Mouse (Mus musculus): ENCODE measurements around the gene Pcsk4.

Pcsk4 gene

GRCm38 (mm10) chr10:80329273-80330081 is at the start of gene Pcsk4, which contains the start of gene Reep6:
Gene Pcsk4 (minus strand): TSS chr10:80329498.
Gene Reep6 (plus strand): TSS chr10:80329953.
- peak; percentile 97 for DNase-seq (ENCODE audit: low read depth)

GRCm38 (mm10) chr10:80377716-80378115 is 48.4 kb upstream of the Pcsk4 start:
- peak; percentile 66 for DNase-seq (ENCODE audit: low read depth)

GRCm38 (mm10) chr10:80376160-80376559 is 46.9 kb upstream of the Pcsk4 start:
- peak; percentile 97 for DNase-seq (ENCODE audit: low read depth)

DNA sequence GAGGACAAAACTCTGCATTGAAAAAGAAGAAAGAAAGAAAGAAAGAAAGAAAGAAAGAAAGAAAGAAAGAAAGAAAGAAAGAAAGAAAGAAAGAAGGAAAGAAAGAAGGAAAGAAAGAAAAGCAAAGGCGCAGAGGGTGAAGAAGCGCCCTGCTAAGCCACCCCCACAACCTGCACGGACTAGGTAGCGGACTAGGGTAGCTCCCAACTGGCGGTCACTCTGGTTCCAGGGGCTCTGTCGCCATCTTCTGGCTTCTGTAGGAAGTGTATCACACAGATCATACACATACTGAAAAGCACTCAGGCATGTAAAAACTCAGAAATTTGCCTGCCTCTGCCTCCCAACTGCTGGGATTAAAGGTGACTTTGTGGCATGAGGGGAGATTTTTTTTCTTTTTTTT is 44.8 kb upstream of the Pcsk4 start:
- DNase-seq (ENCODE audit: low read depth) = peak; percentile 81

DNA sequence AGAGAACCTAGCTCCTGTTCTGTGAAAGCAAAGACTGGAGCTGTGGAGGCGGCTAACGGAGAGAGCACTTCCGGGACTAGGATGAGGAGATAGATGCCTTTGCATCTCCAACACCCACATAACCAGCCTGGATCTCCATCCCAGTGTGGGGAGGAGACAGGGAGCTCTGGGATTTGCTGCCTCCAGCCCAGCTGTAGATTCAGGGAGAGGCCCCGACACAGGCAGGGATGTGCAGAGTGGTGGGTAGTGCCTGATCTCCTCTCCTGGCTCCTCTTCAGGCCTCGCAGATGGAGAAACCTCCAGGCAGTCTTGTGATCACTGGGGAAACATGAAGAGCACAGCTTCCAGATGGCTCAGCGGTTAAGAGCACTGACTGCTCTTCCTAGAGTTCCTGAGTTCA is 43.4 kb upstream of the Pcsk4 start:
- DNase-seq (ENCODE audit: low read depth) = no peak

DNA sequence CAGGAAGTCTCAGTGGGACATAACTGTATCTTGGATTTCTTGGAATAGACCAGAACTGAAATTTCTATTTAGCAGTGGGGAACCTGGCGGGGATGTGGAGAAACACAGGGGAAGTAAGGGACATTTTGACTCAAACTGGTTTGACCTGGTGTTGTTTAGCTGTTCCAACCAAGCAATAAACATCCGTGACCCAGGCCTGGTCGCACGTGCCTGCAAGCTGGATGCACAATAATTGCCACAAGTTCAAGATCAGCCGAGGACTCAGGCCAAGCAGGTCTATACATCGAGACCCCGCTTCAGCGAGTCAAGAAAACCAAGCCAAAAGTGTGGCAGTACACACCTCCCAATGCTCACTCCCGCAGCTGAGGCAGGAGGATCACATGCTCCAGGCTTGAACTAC is 42.7 kb upstream of the Pcsk4 start:
- DNase-seq (ENCODE audit: low read depth) = no peak

- peak; percentile 82 for DNase-seq (ENCODE audit: low read depth)
These were observed 42.2 kb upstream of the Pcsk4 start for GRCm38 (mm10) chr10:80371411-80371966.

- DNase-seq (ENCODE audit: low read depth) = peak; percentile 58
These were observed 40.9 kb upstream of the Pcsk4 start for GRCm38 (mm10) chr10:80369995-80370747.

- DNase-seq (ENCODE audit: low read depth) = no peak
These were observed 39.1 kb upstream of the Pcsk4 start for GRCm38 (mm10) chr10:80368392-80368791.

DNA sequence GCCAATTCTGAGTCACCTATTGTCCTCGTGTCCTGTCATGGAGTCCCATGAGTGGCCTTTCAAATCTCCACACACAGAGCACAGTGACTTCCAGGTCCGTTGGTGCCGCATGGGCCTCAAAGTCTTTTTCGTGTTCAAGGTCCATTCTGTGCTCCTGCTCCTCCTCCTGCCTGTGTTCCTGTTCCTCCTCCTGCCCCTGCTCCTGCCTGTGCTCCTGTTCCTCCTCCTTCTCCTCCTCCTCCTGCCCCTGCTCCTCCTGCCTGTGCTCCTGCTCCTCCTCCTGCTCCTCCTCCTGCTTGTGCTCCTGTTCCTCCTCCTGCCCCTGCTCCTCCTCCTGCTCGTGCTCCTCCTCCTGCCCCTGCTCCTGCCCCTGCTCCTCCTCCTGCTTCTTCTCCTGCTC is 38.7 kb upstream of the Pcsk4 start:
- peak; percentile 42 for DNase-seq (ENCODE audit: low read depth)

DNA sequence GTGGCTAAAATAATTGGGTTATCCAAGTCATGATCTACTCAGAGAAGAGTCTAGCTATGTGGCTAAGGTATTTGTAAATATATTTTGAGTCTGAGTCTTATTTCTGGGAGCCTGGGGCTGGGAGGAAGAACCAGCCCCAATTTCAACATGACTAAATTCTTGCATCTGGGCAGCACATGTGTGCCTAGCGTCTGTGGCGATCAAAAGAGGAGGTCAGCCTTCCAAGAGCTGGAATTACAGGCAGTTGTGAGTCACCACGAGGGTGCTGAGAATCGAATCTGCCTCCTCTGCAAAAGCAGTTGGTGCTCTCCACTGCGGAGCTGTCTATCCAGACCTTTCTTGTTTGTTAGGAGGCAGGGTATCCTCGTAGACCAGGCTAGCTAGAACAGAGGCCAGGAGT is 36.4 kb upstream of the Pcsk4 start:
- DNase-seq (ENCODE audit: low read depth) = no peak

GRCm38 (mm10) chr10:80363734-80364133 is 34.4 kb upstream of the Pcsk4 start:
- DNase-seq (ENCODE audit: low read depth) = no peak

DNA sequence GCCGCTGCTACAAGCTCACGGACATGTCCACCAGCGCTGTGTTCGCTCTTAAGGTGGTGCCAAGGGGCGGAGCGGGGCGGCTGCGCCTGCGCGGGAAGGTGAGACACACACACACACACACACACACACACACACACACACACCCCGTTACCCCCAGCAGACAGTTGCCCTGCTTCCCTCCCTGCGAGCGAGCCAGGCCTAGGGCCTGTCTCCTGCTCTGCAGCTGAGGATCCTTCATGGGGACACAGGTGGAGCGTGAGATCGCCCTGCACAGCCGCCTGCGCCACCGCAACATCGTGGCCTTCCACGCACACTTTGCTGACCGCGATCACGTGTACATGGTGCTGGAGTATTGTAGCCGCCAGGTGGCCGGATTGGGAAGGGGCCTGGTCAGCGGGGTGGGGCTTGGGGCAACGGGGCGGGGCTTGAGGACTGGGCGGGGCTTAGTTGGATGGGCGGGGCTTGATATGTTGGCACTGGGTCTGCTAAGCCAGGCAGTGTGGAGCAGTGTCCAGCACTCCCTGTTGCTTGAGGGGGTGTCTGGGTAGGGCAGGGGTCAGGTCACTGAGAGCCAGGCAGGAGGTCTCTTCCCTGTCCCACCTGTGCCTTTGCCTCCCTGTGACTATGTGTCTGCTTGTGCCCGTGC is 28.8 kb upstream of the Pcsk4 start:
- DNase-seq (ENCODE audit: low read depth) = no peak

- DNase-seq (ENCODE audit: low read depth) = no peak
These were observed 28.0 kb upstream of the Pcsk4 start for GRCm38 (mm10) chr10:80357336-80357735.

DNA sequence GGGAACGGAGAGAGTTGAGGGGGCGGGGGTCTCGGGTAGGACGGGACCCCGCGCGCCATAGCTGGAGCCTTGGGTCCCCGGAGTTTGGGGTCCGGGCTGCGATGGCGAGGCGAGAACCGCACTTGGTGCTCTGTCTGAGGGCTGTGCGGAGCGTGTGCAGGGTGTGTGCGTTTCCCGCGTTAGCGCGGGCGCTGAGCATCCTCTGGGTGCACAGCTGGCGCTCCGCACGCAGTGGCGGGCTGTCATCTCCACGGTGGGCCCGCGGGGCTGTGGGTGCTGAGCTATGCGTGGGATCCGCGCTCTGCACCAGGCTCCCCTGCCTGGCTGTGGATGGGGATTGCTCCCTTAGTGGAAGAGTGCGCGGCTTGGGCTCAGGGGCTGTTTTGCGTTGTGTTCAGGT is 27.4 kb upstream of the Pcsk4 start:
- DNase-seq (ENCODE audit: low read depth) = no peak

- no peak for DNase-seq (ENCODE audit: low read depth)
These were observed 26.8 kb upstream of the Pcsk4 start, which contains the start of gene Plk5 for GRCm38 (mm10) chr10:80356001-80356682. Gene Plk5 (plus strand): TSS chr10:80356459.

GRCm38 (mm10) chr10:80355431-80355830 is 26.1 kb upstream of the Pcsk4 start:
- DNase-seq (ENCODE audit: low read depth) = no peak

DNA sequence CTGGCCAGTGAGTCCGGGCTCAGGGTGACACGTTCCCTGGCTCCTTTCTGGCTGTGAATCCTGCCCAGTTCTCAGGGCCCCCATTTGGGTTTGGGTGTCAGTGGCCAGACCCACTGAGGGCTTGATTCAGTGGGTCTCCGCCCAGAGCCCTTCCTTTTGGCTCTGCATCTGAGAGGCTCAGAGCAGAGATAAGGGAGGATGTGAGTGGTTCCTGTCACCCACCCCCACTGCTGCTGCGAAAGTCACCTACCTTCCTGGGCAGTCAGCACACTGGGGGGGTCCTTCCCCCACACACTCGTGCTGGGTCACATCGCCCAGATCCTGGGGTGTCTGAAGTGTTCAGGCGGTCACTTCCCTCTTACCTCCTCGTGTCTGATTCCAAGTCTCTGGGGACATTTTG is 23.4 kb upstream of the Pcsk4 start:
- DNase-seq (ENCODE audit: low read depth) = no peak

GRCm38 (mm10) chr10:80351896-80352295 is 22.6 kb upstream of the Pcsk4 start:
- no peak for DNase-seq (ENCODE audit: low read depth)

DNA sequence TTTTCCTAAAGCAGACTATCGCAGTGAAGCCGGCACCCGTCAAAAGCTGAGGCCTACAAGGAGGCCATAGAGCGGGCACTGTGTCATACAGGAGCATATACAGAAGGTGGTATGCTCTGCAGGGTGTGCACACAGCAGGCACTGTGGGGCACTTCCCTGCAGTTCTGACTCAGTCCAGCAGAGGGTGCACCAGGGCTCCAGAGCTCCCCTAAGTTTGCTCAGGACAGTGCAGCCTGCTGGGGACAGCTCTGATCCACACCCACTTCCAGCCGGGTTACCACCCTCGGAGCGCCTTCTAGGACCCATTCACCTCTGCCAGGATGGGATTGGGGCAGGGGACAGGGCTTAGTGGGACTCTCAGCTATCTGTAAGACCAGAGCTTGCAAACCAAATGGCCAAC is 21.0 kb upstream of the Pcsk4 start:
- peak; percentile 91 for DNase-seq (ENCODE audit: low read depth)

DNA sequence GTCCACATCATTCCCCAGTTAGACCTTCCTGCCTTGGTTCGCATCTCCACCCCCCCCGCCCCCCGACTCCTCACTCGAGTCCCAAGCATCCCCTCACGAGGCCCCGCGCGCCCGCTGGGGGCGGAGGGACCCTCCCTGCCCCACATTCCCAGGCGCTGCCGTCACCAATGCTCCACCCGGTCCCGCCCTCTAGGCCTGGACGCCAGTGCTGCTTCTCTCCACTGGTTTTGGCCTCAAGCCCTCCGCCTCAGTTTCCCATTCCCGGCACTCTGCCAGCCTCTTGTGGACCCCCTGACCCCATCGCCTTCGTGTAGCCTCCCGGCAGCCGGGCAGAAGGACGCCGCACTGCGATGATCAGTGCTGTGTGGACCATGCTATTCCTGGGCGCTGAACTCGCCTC is 19.7 kb upstream of the Pcsk4 start:
- DNase-seq (ENCODE audit: low read depth) = no peak

GRCm38 (mm10) chr10:80348244-80348781 is 19.0 kb upstream of the Pcsk4 start, which contains the start of gene Adamtsl5:
Gene Adamtsl5 (minus strand): TSS chr10:80348412.
- DNase-seq (ENCODE audit: low read depth) = peak; percentile 86

Data from induced T-regulatory cell, adult 2 months (primary cell).